Mouse (Mus musculus): ENCODE data around the gene Trip11.

GRCm38 (mm10) chr12:101818246-101818607, 94.8 kb downstream of the Trip11 start:
- TF ChIP-seq POLR2A (IDR thresholded peaks at IDR 0.05; ENCODE audit: low read depth, low read length) (no peak), CTCF (IDR thresholded peaks at IDR 0.05; ENCODE audit: extremely low read depth, insufficient read depth, insufficient read length, insufficient replicate concordance) (no peak)

All from spleen, adult 2 months (tissue).